Mouse (Mus musculus) forebrain, embryonic 10.5 days (tissue): ENCODE results near the gene Irf8. TPM values are rescaled to one million over a fixed set of nuclear protein-coding genes. Genes with fewer than 3 reads are reported as not detected.
"Not testable (repeated sequence)": the region's sequence is repeated elsewhere in the genome, so short reads cannot be mapped to it uniquely, and the experiment has no call there.

Experiments used
- DNase-seq: peaks from one replicate; pipeline ENCODE4 v3.0.0-alpha.2; 2017; ENCODE audit warnings: low spot score; ENCODE audit errors: extremely low spot score
- H3K27ac ChIP-seq: fragments of 300-500 bp; sonication (generic); 2 replicates; pipeline ENCODE4 v1.5.1; 2016; ENCODE audit warnings: mild to moderate bottlenecking
- H3K27me3 ChIP-seq: fragments of 300-500 bp; sonication (generic); 2 replicates; pipeline ENCODE4 v1.6.1; 2016; ENCODE audit warnings: mild to moderate bottlenecking; ENCODE audit not compliant: poor library complexity, severe bottlenecking
- H3K36me3 ChIP-seq: fragments of 300-500 bp; sonication (generic); replicated peaks from 2 replicates; pipeline ENCODE4 v1.6.1; 2016; ENCODE audit warnings: mild to moderate bottlenecking, moderate library complexity
- H3K4me1 ChIP-seq: fragments of 300-500 bp; sonication (generic); 2 replicates; pipeline ENCODE4 v1.6.1; 2016
- H3K4me3 ChIP-seq: fragments of 300-500 bp; sonication (generic); 2 replicates; pipeline ENCODE4 v1.5.1; 2016; ENCODE audit warnings: mild to moderate bottlenecking, moderate library complexity
- H3K9me3 ChIP-seq: fragments of 300-500 bp; sonication (generic); 2 replicates; pipeline ENCODE4 v1.6.1; 2016; ENCODE audit warnings: mild to moderate bottlenecking, moderate library complexity
- WGBS: fragments of 180-500 bp; shearing (Covaris S2); methylation state at CpG from one replicate; pipeline ENCODE4 v1.1.7; 2016; 5-methylcytosine and 5-hydroxymethylcytosine counted together
- polyA plus RNA-seq: library from polyadenylated mRNA; unstranded; fragments of >200 nt; fragmentation: Nextera tagmentation; extraction: Ambion mirVana; gene quantifications from 2 replicates; pipeline ENCODE4 v1.2.1, GENCODE M21; 2016

Irf8 gene
- polyA plus RNA-seq, 1 experiment from 2014 or later = 4.5 TPM

GRCm38 (mm10) chr8:120700053-120700452 is 36.1 kb upstream of the Irf8 start:
- WGBS = 86% methylated on average over 4 of the region's 4 CpGs
- H3K4me3 ChIP-seq = no peak overlapping the region

GRCm38 (mm10) chr8:120701758-120702465 is 34.2 kb upstream of the Irf8 start:
- no peak for DNase-seq

More at GRCm38 (mm10) chr8:120700053-120700452, 36.1 kb upstream of the Irf8 start:
- peaks cover 7% of the 10 kb centered on the region; the same call in 1 of the 2 replicates for H3K9me3 ChIP-seq
- H3K4me1 ChIP-seq = peaks cover 5% of the 10 kb centered on the region; the same call in 1 of the 2 replicates
- H3K27me3 ChIP-seq = peaks cover 9% of the 10 kb centered on the region; the same call in 1 of the 2 replicates
- no peak for DNase-seq
- 0 out of 2 replicates have a peak overlapping the region, but pooled peaks have one; percentile 6 for H3K27ac ChIP-seq
- no peaks in the 10 kb centered on the region for H3K36me3 ChIP-seq

GRCm38 (mm10) chr8:120704203-120704602 is 32.0 kb upstream of the Irf8 start:
- H3K9me3 ChIP-seq = no peaks in the 10 kb centered on the region
- 81% methylated on average over 9 of the region's 9 CpGs for WGBS
- DNase-seq = no peak

More at GRCm38 (mm10) chr8:120701758-120702465, 34.2 kb upstream of the Irf8 start:
- WGBS = 75% methylated on average over 19 of the region's 19 CpGs
- H3K4me3 ChIP-seq = no peak overlapping the region
- no peaks in the 10 kb centered on the region for H3K36me3 ChIP-seq
- no peaks in the 10 kb centered on the region for H3K4me1 ChIP-seq
- no peak overlapping the region for H3K27ac ChIP-seq
- peaks cover 9% of the 10 kb centered on the region; the same call in 1 of the 2 replicates for H3K27me3 ChIP-seq
- H3K9me3 ChIP-seq = peaks cover 7% of the 10 kb centered on the region; the same call in 1 of the 2 replicates

GRCm38 (mm10) chr8:120705163-120705562 is 31.0 kb upstream of the Irf8 start:
- 84% methylated on average over 15 of the region's 15 CpGs for WGBS
- Histone ChIP-seq H3K36me3 (no peaks in the 10 kb centered on the region), H3K4me3 (no peak overlapping the region), H3K27ac (no peak overlapping the region), H3K27me3 (peaks cover 9% of the 10 kb centered on the region; the same call in 1 of the 2 replicates), H3K9me3 (no peaks in the 10 kb centered on the region), H3K4me1 (no peaks in the 10 kb centered on the region)
- no peak for DNase-seq

More at GRCm38 (mm10) chr8:120704203-120704602, 32.0 kb upstream of the Irf8 start:
- no peak overlapping the region for H3K4me3 ChIP-seq
- no peaks in the 10 kb centered on the region for H3K36me3 ChIP-seq
- no peaks in the 10 kb centered on the region for H3K4me1 ChIP-seq
- no peak overlapping the region for H3K27ac ChIP-seq
- peaks cover 9% of the 10 kb centered on the region; the same call in 1 of the 2 replicates for H3K27me3 ChIP-seq

- WGBS = 86% methylated on average over 3 of the region's 3 CpGs
- H3K27ac ChIP-seq = no peak overlapping the region
- peaks cover 9% of the 10 kb centered on the region; the same call in 1 of the 2 replicates for H3K27me3 ChIP-seq
- no peak overlapping the region for H3K4me3 ChIP-seq
- no peaks in the 10 kb centered on the region for H3K4me1 ChIP-seq
- no peaks in the 10 kb centered on the region for H3K36me3 ChIP-seq
- H3K9me3 ChIP-seq = no peaks in the 10 kb centered on the region
- no peak for DNase-seq
Measured at GRCm38 (mm10) chr8:120706193-120706592, 30.0 kb upstream of the Irf8 start.

GRCm38 (mm10) chr8:120709176-120709575 is 27.0 kb upstream of the Irf8 start:
- Histone ChIP-seq H3K9me3 (no peaks in the 10 kb centered on the region), H3K27me3 (no peaks in the 10 kb centered on the region), H3K27ac (no peak overlapping the region), H3K4me1 (no peaks in the 10 kb centered on the region), H3K4me3 (no peak overlapping the region), H3K36me3 (no peaks in the 10 kb centered on the region)
- no peak for DNase-seq
- 90% methylated on average over 10 of the region's 10 CpGs for WGBS

GRCm38 (mm10) chr8:120715200-120715599 is 21.0 kb upstream of the Irf8 start:
- Histone ChIP-seq H3K27me3 (no peaks in the 10 kb centered on the region), H3K36me3 (no peaks in the 10 kb centered on the region), H3K27ac (no peak overlapping the region), H3K4me3 (no peak overlapping the region), H3K4me1 (no peaks in the 10 kb centered on the region), H3K9me3 (no peaks in the 10 kb centered on the region)
- WGBS = 87% methylated on average over 6 of the region's 6 CpGs
- no peak for DNase-seq

GRCm38 (mm10) chr8:120715996-120716680 is 20.0 kb upstream of the Irf8 start:
- H3K4me1 ChIP-seq = no peaks in the 10 kb centered on the region
- H3K27me3 ChIP-seq = no peaks in the 10 kb centered on the region
- no peak overlapping the region for H3K27ac ChIP-seq
- H3K9me3 ChIP-seq = no peaks in the 10 kb centered on the region
- H3K36me3 ChIP-seq = no peaks in the 10 kb centered on the region
- 82% methylated on average over 15 of the region's 15 CpGs for WGBS
- no peak overlapping the region for H3K4me3 ChIP-seq
- no peak for DNase-seq

GRCm38 (mm10) chr8:120719586-120720236 is 16.4 kb upstream of the Irf8 start:
- WGBS = 76% methylated on average over 19 of the region's 19 CpGs
- Histone ChIP-seq H3K4me1 (no peaks in the 10 kb centered on the region), H3K4me3 (no peak overlapping the region), H3K27ac (no peak overlapping the region), H3K27me3 (no peaks in the 10 kb centered on the region), H3K36me3 (no peaks in the 10 kb centered on the region), H3K9me3 (peaks cover 9% of the 10 kb centered on the region; the same call in 1 of the 2 replicates)
- DNase-seq = no peak

GRCm38 (mm10) chr8:120723025-120723424 is 13.1 kb upstream of the Irf8 start:
- Histone ChIP-seq H3K4me1 (no peaks in the 10 kb centered on the region), H3K27me3 (no peaks in the 10 kb centered on the region), H3K36me3 (no peaks in the 10 kb centered on the region), H3K9me3 (peaks cover 9% of the 10 kb centered on the region; the same call in 1 of the 2 replicates), H3K27ac (no peak overlapping the region), H3K4me3 (no peak overlapping the region)
- 65% methylated on average over 6 of the region's 6 CpGs for WGBS
- DNase-seq = no peak

GRCm38 (mm10) chr8:120724096-120724495 is 12.1 kb upstream of the Irf8 start:
- not testable (repeated sequence) for H3K27me3 ChIP-seq, H3K36me3 ChIP-seq, H3K9me3 ChIP-seq, H3K27ac ChIP-seq, H3K4me3 ChIP-seq, DNase-seq, H3K4me1 ChIP-seq
- WGBS = 87% methylated on average over 4 of the region's 4 CpGs

- no peak for DNase-seq
- Histone ChIP-seq H3K27ac (no peak overlapping the region), H3K4me1 (no peaks in the 10 kb centered on the region), H3K4me3 (no peak overlapping the region), H3K36me3 (no peaks in the 10 kb centered on the region), H3K9me3 (peaks cover 9% of the 10 kb centered on the region; the same call in 1 of the 2 replicates), H3K27me3 (peaks cover 2% of the 10 kb centered on the region; the same call in 1 of the 2 replicates)
- WGBS = 88% methylated on average over 17 of the region's 17 CpGs
Measured at GRCm38 (mm10) chr8:120724816-120725575, 11.2 kb upstream of the Irf8 start.
